Mouse (Mus musculus): ENCODE measurements at regions not wholly inside any gene's neighbourhood (a gene's known extent, or its start where the extent isn't known, plus 50 kb on each side); places are given as distances from the start of the nearest gene placed in this dataset.

DNA sequence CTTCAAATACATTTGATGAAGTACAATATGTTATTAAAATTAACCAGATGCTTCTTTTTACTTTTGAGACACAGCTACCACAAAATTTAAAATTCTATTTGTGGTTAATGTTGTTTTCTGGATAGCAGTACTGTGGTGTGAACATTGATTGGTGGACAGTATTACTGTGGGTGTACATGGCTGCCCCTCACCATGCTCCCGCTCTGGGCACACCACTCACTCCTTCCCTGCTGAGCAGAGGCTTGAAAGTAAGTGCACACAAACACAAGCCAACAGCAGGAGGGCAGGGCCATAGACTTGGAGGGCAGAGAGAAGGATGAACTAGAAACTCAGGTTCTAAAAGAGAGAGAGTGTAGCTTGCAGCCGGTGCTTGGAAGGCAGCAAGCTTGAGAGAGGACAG, 182.1 kb downstream of the Ifng start:
- TF ChIP-seq CTCF (IDR thresholded peaks at IDR 0.05; ENCODE audit: low read depth, low read length): no peak
- TF ChIP-seq POLR2A (IDR thresholded peaks at IDR 0.05; ENCODE audit: extremely low read depth, insufficient read depth, low read length): no peak

All from liver, adult 2 months (tissue).